Mouse (Mus musculus) forebrain, postnatal 0 days (tissue): ENCODE measurements at regions not wholly inside any gene's neighbourhood (a gene's known extent, or its start where the extent isn't known, plus 50 kb on each side); places are given as distances from the start of the nearest gene placed in this dataset.

Experiments used
- ATAC-seq: fragments of 200-750 bp; cut with Nextera tagmentation; 2 replicates; pipeline ENCODE4 v1.8.0; 2017; ENCODE audit warnings: mild to moderate bottlenecking, moderate library complexity
- DNase-seq: peaks from one replicate; pipeline ENCODE4 v3.0.0-alpha.2; 2015
- H3K27ac ChIP-seq: fragments of 300-500 bp; sonication (generic); 2 replicates; pipeline ENCODE4 v1.5.1; 2014; ENCODE audit warnings: low read depth, mild to moderate bottlenecking, antibody characterized with exemption, low read length, moderate library complexity, mixed read lengths
- H3K27me3 ChIP-seq: fragments of 300-500 bp; sonication (generic); 2 replicates; pipeline ENCODE4 v1.6.1; 2014; ENCODE audit warnings: mild to moderate bottlenecking, low read length, mixed read lengths; ENCODE audit not compliant: insufficient read depth
- H3K36me3 ChIP-seq: fragments of 300-500 bp; sonication (generic); 2 replicates; pipeline ENCODE4 v1.6.1; 2014; ENCODE audit warnings: mild to moderate bottlenecking, moderate library complexity; ENCODE audit not compliant: insufficient read depth
- H3K4me1 ChIP-seq: fragments of 300-500 bp; sonication (generic); 2 replicates; pipeline ENCODE4 v1.6.1; 2014; ENCODE audit warnings: antibody characterized with exemption; ENCODE audit not compliant: insufficient read depth
- H3K4me2 ChIP-seq: fragments of 300-500 bp; sonication (generic); 2 replicates; pipeline ENCODE4 v1.6.1; 2014; ENCODE audit warnings: low read depth, mild to moderate bottlenecking, moderate library complexity
- H3K4me3 ChIP-seq: fragments of 300-500 bp; sonication (generic); 2 replicates; pipeline ENCODE4 v1.5.1; 2014; ENCODE audit warnings: low read depth, low read length, mixed read lengths
- H3K9ac ChIP-seq: fragments of 300-500 bp; sonication (generic); 2 replicates; pipeline ENCODE4 v1.6.1; 2014; ENCODE audit warnings: mild to moderate bottlenecking
- H3K9me3 ChIP-seq: fragments of 300-500 bp; sonication (generic); 2 replicates; pipeline ENCODE4 v1.6.1; 2016; ENCODE audit warnings: low read length
- CTCF ChIP-seq: sonication (generic); IDR thresholded peaks from 2 replicates; pipeline ENCODE4 v1.5.1; 2016; ENCODE audit warnings: antibody characterized with exemption, control low read depth, low read depth
- WGBS: fragments of 180-500 bp; shearing (Covaris S2); extraction: QIAGEN DNeasy Blood & Tissue Kit; methylation state at CpG from one replicate; pipeline ENCODE4 v1.1.7; 2014; 5-methylcytosine and 5-hydroxymethylcytosine counted together

- H3K9me3 ChIP-seq = no peaks in the 10 kb centered on the region
- no peak overlapping the region for H3K9ac ChIP-seq
- H3K36me3 ChIP-seq = no peaks in the 10 kb centered on the region
- H3K27me3 ChIP-seq = no peaks in the 10 kb centered on the region
- DNase-seq = peak; percentile 13
- H3K27ac ChIP-seq = no peak overlapping the region
- WGBS = 58% methylated on average over 3 of the region's 3 CpGs
- H3K4me1 ChIP-seq = no peaks in the 10 kb centered on the region
- H3K4me3 ChIP-seq = no peak overlapping the region
- ATAC-seq = no peak
- TF ChIP-seq CTCF = no peak
- no peak overlapping the region for H3K4me2 ChIP-seq
Measured at GRCm38 (mm10) chr2:80231891-80232290, 60.4 kb upstream of the Prdx6b start.

- Histone ChIP-seq H3K9ac (no peak overlapping the region), H3K4me1 (no peaks in the 10 kb centered on the region), H3K27me3 (no peaks in the 10 kb centered on the region), H3K4me3 (no peak overlapping the region), H3K4me2 (no peak overlapping the region), H3K27ac (no peak overlapping the region), H3K36me3 (no peaks in the 10 kb centered on the region), H3K9me3 (no peaks in the 10 kb centered on the region)
- WGBS = 75% methylated on average over 3 of the region's 3 CpGs
- TF ChIP-seq CTCF = no peak
- ATAC-seq (no peak), DNase-seq (no peak)
Measured at GRCm38 (mm10) chr2:80205074-80205727, 75.9 kb upstream of the Pde1a start.

- no peaks in the 10 kb centered on the region for H3K4me1 ChIP-seq
- no peak for TF ChIP-seq CTCF
- H3K9ac ChIP-seq = no peak overlapping the region
- H3K4me2 ChIP-seq = no peak overlapping the region
- no peaks in the 10 kb centered on the region for H3K27me3 ChIP-seq
- no peaks in the 10 kb centered on the region for H3K36me3 ChIP-seq
- H3K4me3 ChIP-seq = no peak overlapping the region
- H3K9me3 ChIP-seq = no peaks in the 10 kb centered on the region
- ATAC-seq (no peak), DNase-seq (no peak)
- no peak overlapping the region for H3K27ac ChIP-seq
Measured at GRCm38 (mm10) chr2:80203486-80203885, 74.2 kb upstream of the Pde1a start.

GRCm38 (mm10) chr2:80195896-80196410 lies 66.7 kb upstream of the Pde1a start:
- no peak for DNase-seq
- no peak overlapping the region for H3K9ac ChIP-seq
- no peak for TF ChIP-seq CTCF
- no peak for ATAC-seq
- H3K9me3 ChIP-seq = no peaks in the 10 kb centered on the region
- H3K4me3 ChIP-seq = no peak overlapping the region
- no peaks in the 10 kb centered on the region for H3K4me1 ChIP-seq
- no peaks in the 10 kb centered on the region for H3K36me3 ChIP-seq
- no peaks in the 10 kb centered on the region for H3K27me3 ChIP-seq
- H3K4me2 ChIP-seq = no peak overlapping the region
- whole genome bisulfite sequencing = 93% methylated on average over 18 of the region's 18 CpGs
- H3K27ac ChIP-seq = no peak overlapping the region

GRCm38 (mm10) chr2:80188374-80188773 lies 59.1 kb upstream of the Pde1a start:
- ATAC-seq (no peak), DNase-seq (no peak)
- Histone ChIP-seq H3K4me2 (no peak overlapping the region), H3K36me3 (no peaks in the 10 kb centered on the region), H3K27ac (no peak overlapping the region), H3K9ac (no peak overlapping the region), H3K9me3 (no peaks in the 10 kb centered on the region), H3K4me1 (no peaks in the 10 kb centered on the region), H3K27me3 (no peaks in the 10 kb centered on the region), H3K4me3 (no peak overlapping the region)
- WGBS = 81% methylated on average over 4 of the region's 4 CpGs
- no peak for TF ChIP-seq CTCF

GRCm38 (mm10) chr2:80186867-80187266 lies 57.6 kb upstream of the Pde1a start:
- no peak overlapping the region for H3K9ac ChIP-seq
- H3K27ac ChIP-seq = no peak overlapping the region
- no peaks in the 10 kb centered on the region for H3K4me1 ChIP-seq
- no peaks in the 10 kb centered on the region for H3K36me3 ChIP-seq
- no peaks in the 10 kb centered on the region for H3K9me3 ChIP-seq
- H3K27me3 ChIP-seq = no peaks in the 10 kb centered on the region
- 90% methylated on average over 4 of the region's 4 CpGs for WGBS
- H3K4me3 ChIP-seq = no peak overlapping the region
- no peak for TF ChIP-seq CTCF
- DNase-seq (no peak), ATAC-seq (no peak)
- no peak overlapping the region for H3K4me2 ChIP-seq
